Mouse (Mus musculus): ENCODE data around the gene Rapgef4. TPM values are rescaled to one million over a fixed set of nuclear protein-coding genes. Genes with fewer than 3 reads are reported as not detected.

Gene Rapgef4
- polyA plus RNA-seq, 1 experiment from 2014 or later = 3.6 TPM

- Histone ChIP-seq H3K27ac (replicated peaks) (no peak overlapping the region), H3K4me3 (ENCODE audit: low read depth, low read length) (no peak overlapping the region), H3K4me1 (replicated peaks; ENCODE audit: control insufficient read depth, insufficient read depth) (no peaks in the 10 kb centered on the region; the same call in 1 of the 2 replicates), H3K27me3 (ENCODE audit: control insufficient read depth, insufficient read depth, low read length) (no peaks in the 10 kb centered on the region), H3K4me2 (replicated peaks; ENCODE audit: low read depth) (no peak overlapping the region), H3K36me3 (ENCODE audit: control insufficient read depth, insufficient read depth, low read length) (no peaks in the 10 kb centered on the region), H3K9ac (ENCODE audit: low read length) (no peak overlapping the region), H3K9me3 (ENCODE audit: control insufficient read depth, low read length) (no peaks in the 10 kb centered on the region)
- TF ChIP-seq CTCF (IDR thresholded peaks at IDR 0.05; ENCODE audit: low read depth) (peak; percentile 72), EP300 (optimal IDR thresholded peaks at IDR 0.05) (no peak)
- DNase-seq (ENCODE audit: low spot score) (peak; percentile 48), ATAC-seq (ENCODE audit: low FRiP score, low TSS enrichment) (no peak)
- WGBS = 41% methylated on average over 3 of the region's 3 CpGs
Observed at GRCm38 (mm10) chr2:72096345-72096744, 115.3 kb downstream of the Rapgef4 start.

GRCm38 (mm10) chr2:72098366-72098765 is 117.3 kb downstream of the Rapgef4 start:
- no peaks in the 10 kb centered on the region for H3K36me3 ChIP-seq (ENCODE audit: control insufficient read depth, insufficient read depth, low read length)
- H3K4me1 ChIP-seq (replicated peaks; ENCODE audit: control insufficient read depth, insufficient read depth) = no peaks in the 10 kb centered on the region; the same call in 1 of the 2 replicates
- DNase-seq (ENCODE audit: low spot score) (no peak), ATAC-seq (ENCODE audit: low FRiP score, low TSS enrichment) (no peak)
- no peak for TF ChIP-seq CTCF (IDR thresholded peaks at IDR 0.05; ENCODE audit: low read depth)
- TF ChIP-seq EP300 (optimal IDR thresholded peaks at IDR 0.05) = no peak
- WGBS = 83% methylated on average over 8 of the region's 8 CpGs
- H3K9ac ChIP-seq (ENCODE audit: low read length) = no peak overlapping the region
- H3K9me3 ChIP-seq (ENCODE audit: control insufficient read depth, low read length) = no peaks in the 10 kb centered on the region
- H3K4me3 ChIP-seq (ENCODE audit: low read depth, low read length) = no peak overlapping the region
- no peaks in the 10 kb centered on the region for H3K27me3 ChIP-seq (ENCODE audit: control insufficient read depth, insufficient read depth, low read length)
- no peak overlapping the region for H3K4me2 ChIP-seq (replicated peaks; ENCODE audit: low read depth)
- H3K27ac ChIP-seq (replicated peaks) = no peak overlapping the region

GRCm38 (mm10) chr2:72104604-72105003 is 123.6 kb downstream of the Rapgef4 start:
- WGBS = 71% methylated on average over 8 of the region's 8 CpGs
- Histone ChIP-seq H3K36me3 (ENCODE audit: control insufficient read depth, insufficient read depth, low read length) (no peaks in the 10 kb centered on the region), H3K4me3 (ENCODE audit: low read depth, low read length) (no peak overlapping the region), H3K4me1 (replicated peaks; ENCODE audit: control insufficient read depth, insufficient read depth) (no peaks in the 10 kb centered on the region), H3K9ac (ENCODE audit: low read length) (no peak overlapping the region), H3K4me2 (replicated peaks; ENCODE audit: low read depth) (no peak overlapping the region), H3K9me3 (ENCODE audit: control insufficient read depth, low read length) (no peaks in the 10 kb centered on the region), H3K27me3 (ENCODE audit: control insufficient read depth, insufficient read depth, low read length) (no peaks in the 10 kb centered on the region), H3K27ac (replicated peaks) (no peak overlapping the region)
- ATAC-seq (ENCODE audit: low FRiP score, low TSS enrichment) (no peak), DNase-seq (ENCODE audit: low spot score) (no peak)
- TF ChIP-seq CTCF (IDR thresholded peaks at IDR 0.05; ENCODE audit: low read depth) (no peak), EP300 (optimal IDR thresholded peaks at IDR 0.05) (no peak)

- Histone ChIP-seq H3K9me3 (ENCODE audit: control insufficient read depth, low read length) (no peaks in the 10 kb centered on the region), H3K4me2 (replicated peaks; ENCODE audit: low read depth) (no peak overlapping the region), H3K36me3 (ENCODE audit: control insufficient read depth, insufficient read depth, low read length) (no peaks in the 10 kb centered on the region), H3K9ac (ENCODE audit: low read length) (no peak overlapping the region), H3K4me1 (replicated peaks; ENCODE audit: control insufficient read depth, insufficient read depth) (no peaks in the 10 kb centered on the region), H3K27ac (replicated peaks) (no peak overlapping the region), H3K27me3 (ENCODE audit: control insufficient read depth, insufficient read depth, low read length) (no peaks in the 10 kb centered on the region), H3K4me3 (ENCODE audit: low read depth, low read length) (no peak overlapping the region)
- 63% methylated on average over 12 of the region's 12 CpGs for WGBS
- TF ChIP-seq EP300 (optimal IDR thresholded peaks at IDR 0.05) (no peak), CTCF (IDR thresholded peaks at IDR 0.05; ENCODE audit: low read depth) (no peak)
- ATAC-seq (ENCODE audit: low FRiP score, low TSS enrichment) (no peak), DNase-seq (ENCODE audit: low spot score) (no peak)
Observed at GRCm38 (mm10) chr2:72107525-72108180, 126.6 kb downstream of the Rapgef4 start.

DNA sequence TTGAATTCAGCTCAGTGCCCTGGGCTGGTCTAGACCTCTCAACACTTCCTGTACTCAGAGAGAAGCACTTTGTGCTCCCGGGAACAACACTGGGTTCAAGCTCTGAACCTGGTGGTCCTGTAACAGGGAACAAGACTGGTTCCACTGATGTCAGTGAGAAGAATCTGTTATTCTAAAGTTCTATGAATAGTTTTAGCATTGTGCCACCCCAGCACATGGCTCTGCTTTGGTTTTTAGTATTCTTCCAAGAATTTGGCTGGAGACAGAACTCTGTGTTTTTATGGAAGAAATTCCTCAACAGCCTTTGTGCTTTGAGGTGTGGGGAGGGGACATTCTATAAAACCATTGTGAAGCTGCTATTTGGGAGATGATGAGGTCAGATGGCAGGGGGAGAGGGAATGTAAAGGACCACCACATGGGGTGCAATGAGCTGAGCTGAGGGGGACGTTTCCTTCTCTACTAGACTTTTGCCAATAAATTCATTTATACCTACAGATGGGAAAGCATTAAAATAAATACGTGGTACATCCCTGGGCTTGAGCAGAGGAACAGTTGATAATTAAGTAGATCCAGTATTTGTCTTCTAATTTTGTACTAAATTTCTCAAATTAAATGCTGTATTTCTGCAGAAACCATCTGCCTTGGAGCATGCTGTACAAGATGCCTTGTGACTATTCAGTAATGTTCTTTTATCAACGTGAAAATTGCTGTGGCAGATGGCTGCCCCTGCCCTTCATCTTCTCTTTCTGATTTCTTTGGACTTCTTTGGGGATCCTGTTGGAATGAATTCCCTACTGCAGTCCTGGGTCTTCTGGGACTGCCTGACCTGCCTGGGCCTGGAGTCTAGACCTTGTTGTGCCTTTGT is 127.6 kb downstream of the Rapgef4 start:
- Histone ChIP-seq H3K9ac (ENCODE audit: low read length) (no peak overlapping the region), H3K27me3 (ENCODE audit: control insufficient read depth, insufficient read depth, low read length) (no peaks in the 10 kb centered on the region), H3K9me3 (ENCODE audit: control insufficient read depth, low read length) (no peaks in the 10 kb centered on the region), H3K27ac (replicated peaks) (no peak overlapping the region), H3K4me1 (replicated peaks; ENCODE audit: control insufficient read depth, insufficient read depth) (no peaks in the 10 kb centered on the region), H3K4me2 (replicated peaks; ENCODE audit: low read depth) (no peak overlapping the region), H3K36me3 (ENCODE audit: control insufficient read depth, insufficient read depth, low read length) (no peaks in the 10 kb centered on the region), H3K4me3 (ENCODE audit: low read depth, low read length) (no peak overlapping the region)
- DNase-seq (ENCODE audit: low spot score) = no peak
- 78% methylated on average over 4 of the region's 4 CpGs for WGBS
- no peak for ATAC-seq (ENCODE audit: low FRiP score, low TSS enrichment)
- TF ChIP-seq EP300 (optimal IDR thresholded peaks at IDR 0.05) (no peak), CTCF (IDR thresholded peaks at IDR 0.05; ENCODE audit: low read depth) (no peak)

GRCm38 (mm10) chr2:72110404-72110803 is 129.4 kb downstream of the Rapgef4 start:
- TF ChIP-seq EP300 (optimal IDR thresholded peaks at IDR 0.05) (no peak), CTCF (IDR thresholded peaks at IDR 0.05; ENCODE audit: low read depth) (no peak)
- no peak overlapping the region for H3K27ac ChIP-seq (replicated peaks)
- ATAC-seq (ENCODE audit: low FRiP score, low TSS enrichment) = no peak
- no peak overlapping the region for H3K4me2 ChIP-seq (replicated peaks; ENCODE audit: low read depth)
- DNase-seq (ENCODE audit: low spot score) = no peak
- no peak overlapping the region for H3K4me3 ChIP-seq (ENCODE audit: low read depth, low read length)
- H3K4me1 ChIP-seq (replicated peaks; ENCODE audit: control insufficient read depth, insufficient read depth) = no peaks in the 10 kb centered on the region
- no peaks in the 10 kb centered on the region for H3K27me3 ChIP-seq (ENCODE audit: control insufficient read depth, insufficient read depth, low read length)
- no peaks in the 10 kb centered on the region for H3K9me3 ChIP-seq (ENCODE audit: control insufficient read depth, low read length)
- WGBS = 72% methylated on average over 5 of the region's 5 CpGs
- H3K36me3 ChIP-seq (ENCODE audit: control insufficient read depth, insufficient read depth, low read length) = no peaks in the 10 kb centered on the region
- H3K9ac ChIP-seq (ENCODE audit: low read length) = no peak overlapping the region

Data from stomach, postnatal 0 days (tissue).